Mouse (Mus musculus): ENCODE measurements at regions not wholly inside any gene's neighbourhood (a gene's known extent, or its start where the extent isn't known, plus 50 kb on each side); places are given as distances from the start of the nearest gene placed in this dataset.
"Not testable (repeated sequence)": the region's sequence is repeated elsewhere in the genome, so short reads cannot be mapped to it uniquely, and the experiment has no call there.

DNA sequence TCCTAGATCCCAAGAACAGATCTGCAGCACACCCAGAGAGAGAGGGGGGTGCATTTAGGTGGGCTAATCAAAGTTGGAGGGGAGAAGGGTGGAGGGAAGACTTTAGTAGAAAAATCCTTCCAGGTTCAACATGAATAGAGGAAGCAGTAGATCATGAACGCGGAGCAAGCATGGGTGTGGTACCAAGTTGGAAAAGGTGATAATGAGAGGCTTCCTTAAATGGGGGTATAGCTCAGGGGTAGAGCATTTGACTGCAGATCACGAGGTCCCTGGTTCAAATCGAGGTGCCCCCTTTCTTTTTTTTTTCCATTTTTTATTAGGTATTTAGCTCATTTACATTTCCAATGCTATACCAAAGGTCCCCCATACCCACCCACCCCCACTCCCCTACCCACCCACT, 54.0 kb upstream of the Krba1 start:
- DNase-seq (ENCODE audit: extremely low spot score in 1 of 2, low spot score in 2 of 2); intact Hi-C loops (cut with DNase I): not testable (repeated sequence)

DNA sequence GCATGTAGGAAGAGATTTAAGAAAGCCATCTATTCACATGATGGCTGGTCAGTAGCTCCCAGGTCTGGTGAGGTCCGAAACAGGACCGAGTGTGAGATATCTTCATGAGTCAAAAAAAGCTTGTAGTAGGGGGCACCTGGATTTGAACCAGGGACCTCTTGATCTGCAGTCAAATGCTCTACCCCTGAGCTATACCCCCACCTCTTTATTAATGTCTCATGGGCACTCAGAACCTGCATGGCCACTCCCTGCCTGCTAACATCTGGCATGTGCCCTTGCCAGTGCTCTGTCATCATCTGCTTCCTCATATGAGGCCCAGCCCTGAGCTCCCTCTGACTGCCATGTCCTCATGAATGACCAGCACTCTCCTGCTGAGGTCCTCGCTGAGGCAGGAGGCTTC, 58.4 kb upstream of the Krba1 start:
- intact Hi-C loops (cut with DNase I); DNase-seq (ENCODE audit: extremely low spot score in 1 of 2, low spot score in 2 of 2): not testable (repeated sequence)

DNA sequence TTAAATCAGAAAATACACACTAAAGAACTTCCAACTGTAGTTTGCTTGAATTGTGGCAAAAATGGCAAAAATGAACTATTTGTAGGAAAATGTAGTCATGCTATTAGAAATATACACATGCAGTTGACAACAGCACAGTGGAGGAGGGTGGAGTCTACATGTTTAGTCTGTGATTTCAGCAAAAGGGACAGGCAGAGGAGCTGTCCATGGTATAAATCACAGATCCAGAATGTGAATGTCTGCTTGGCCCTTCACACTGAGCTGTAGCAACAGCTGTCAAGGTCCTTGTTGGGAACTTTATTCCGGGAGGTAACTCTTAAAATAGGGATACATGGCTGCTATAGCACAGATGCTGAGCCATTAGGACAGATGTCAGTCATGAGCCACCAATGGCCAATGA, 107.4 kb upstream of the Krba1 start:
- DNase-seq (ENCODE audit: extremely low spot score in 1 of 2, low spot score in 2 of 2), result no peak
- intact Hi-C loops (cut with DNase I), result no loop called here

DNA sequence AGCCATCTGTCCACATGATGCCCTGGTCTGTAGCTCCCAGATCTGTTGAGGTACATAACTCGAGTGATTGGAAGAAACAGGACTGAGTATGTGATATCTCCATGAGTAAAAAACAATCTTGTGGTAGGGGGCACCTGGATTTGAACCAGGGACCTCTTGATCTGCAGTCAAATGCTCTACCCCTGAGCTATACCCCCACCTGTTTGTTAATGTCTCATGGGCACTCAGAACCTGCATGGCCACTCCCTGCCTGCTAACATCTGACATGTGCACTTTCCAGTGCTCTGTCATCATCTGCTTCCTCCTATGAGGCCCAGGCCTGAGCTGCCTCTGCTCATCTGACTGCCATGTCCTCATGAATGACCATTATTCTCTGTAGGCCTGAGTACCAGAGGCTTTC, 115.7 kb upstream of the Krba1 start:
- intact Hi-C loops (cut with DNase I); DNase-seq (ENCODE audit: extremely low spot score in 1 of 2, low spot score in 2 of 2): not testable (repeated sequence)

DNA sequence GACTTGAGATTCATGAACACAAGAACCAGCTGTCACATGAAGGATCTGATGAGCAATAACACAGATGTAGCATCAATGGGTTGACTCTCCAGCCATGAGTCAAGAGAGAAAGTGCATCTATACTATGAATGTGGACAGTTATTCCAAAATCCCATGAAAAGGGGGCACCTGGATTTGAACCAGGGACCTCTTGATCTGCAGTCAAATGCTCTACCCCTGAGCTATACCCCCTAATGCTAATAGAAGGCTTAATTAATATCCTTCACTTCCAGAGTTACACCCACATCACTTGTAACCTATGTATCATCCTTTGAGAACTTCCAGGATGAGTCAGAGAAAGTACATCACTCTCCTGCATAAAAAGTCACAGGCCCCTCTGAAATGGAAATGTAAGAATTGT, 133.8 kb upstream of the Krba1 start:
- intact Hi-C loops (cut with DNase I), result loop anchor here (1.0 kb wide), 1 partner anchor 10 kb away; no protein-coding TSS in a partner anchor
- not testable (repeated sequence) for DNase-seq (ENCODE audit: extremely low spot score in 1 of 2, low spot score in 2 of 2)

DNA sequence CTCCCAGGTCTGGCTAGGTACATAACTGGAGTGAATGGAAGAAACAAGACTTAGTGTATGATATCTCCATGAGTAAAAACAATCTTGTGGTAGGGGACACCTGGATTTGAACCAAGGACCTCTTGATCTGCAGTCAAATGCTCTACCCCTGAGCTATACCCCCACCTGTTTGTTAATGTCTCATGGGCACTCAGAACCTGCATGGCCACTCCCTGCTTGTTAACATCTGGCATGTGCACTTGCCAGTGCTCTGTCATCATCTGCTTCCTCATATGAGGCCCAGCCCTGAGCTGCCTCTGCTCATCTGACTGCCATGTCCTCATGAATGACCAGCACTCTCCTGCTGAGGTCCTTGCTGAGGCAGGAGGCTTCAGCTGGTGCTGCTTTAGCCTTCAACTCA, 142.4 kb upstream of the Krba1 start:
- intact Hi-C loops (cut with DNase I); DNase-seq (ENCODE audit: extremely low spot score in 1 of 2, low spot score in 2 of 2): not testable (repeated sequence)

DNA sequence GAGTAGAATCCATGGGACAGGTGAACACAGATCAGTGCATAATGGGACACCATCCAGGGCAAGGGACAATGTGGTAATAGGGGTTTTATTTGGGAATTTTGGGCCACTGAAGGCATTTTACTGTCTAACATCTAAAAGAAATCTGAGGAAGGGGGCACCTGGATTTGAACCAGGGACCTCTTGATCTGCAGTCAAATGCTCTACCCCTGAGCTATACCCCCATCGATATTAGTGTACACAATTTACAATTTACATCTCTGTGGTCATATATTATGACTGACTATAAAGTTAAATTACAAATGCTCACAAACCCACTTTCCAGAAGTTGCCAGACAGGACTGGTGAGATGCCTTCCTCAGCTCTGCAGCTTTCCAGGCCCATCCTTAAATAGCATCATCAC, 143.4 kb upstream of the Krba1 start:
- DNase-seq (ENCODE audit: extremely low spot score in 1 of 2, low spot score in 2 of 2), result no peak
- intact Hi-C loops (cut with DNase I), result no loop called here

DNA sequence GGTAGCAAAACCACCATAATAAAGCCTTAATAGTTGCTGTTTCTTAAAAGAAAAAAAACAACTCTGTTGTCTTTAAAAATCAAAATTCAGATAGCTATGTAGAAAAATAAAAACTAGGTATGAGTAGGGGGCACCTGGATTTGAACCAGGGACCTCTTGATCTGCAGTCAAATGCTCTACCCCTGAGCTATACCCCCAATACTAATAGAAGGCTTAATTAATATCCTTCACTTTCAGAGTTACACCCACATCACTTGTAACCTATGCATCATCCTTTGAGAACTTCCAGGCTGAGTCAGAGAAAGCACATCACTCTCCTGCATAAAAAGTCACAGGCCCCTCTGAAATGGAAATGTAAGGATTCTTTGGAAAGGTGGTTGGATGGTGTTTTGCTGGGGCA, 151.2 kb upstream of the Krba1 start:
- intact Hi-C loops (cut with DNase I); DNase-seq (ENCODE audit: extremely low spot score in 1 of 2, low spot score in 2 of 2): not testable (repeated sequence)

DNA sequence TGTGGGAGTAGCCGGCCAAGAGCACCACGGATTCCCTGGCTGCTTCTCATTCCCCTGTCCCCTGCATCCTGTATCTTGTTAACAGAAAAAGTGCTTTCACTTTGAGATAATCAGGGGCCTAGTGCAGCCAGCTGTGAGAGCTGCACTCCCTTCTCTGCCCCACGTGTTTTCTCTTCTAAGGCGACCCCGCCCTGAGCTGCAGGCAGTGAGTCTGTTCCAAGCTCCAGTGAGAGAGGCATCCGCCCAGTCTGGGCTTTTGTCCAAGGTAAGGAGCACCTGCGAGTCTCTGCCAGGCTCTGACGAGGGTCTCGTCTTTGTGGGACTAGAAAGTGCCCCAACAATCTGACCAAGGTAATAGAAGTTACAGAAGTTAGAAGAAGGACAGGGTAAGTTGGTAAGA, 141.0 kb upstream of the Zfp746 start:
- intact Hi-C loops (cut with DNase I), result no loop called here
- DNase-seq (ENCODE audit: extremely low spot score in 1 of 2, low spot score in 2 of 2), result peak in 1 of 2 experiments; percentile 32

DNA sequence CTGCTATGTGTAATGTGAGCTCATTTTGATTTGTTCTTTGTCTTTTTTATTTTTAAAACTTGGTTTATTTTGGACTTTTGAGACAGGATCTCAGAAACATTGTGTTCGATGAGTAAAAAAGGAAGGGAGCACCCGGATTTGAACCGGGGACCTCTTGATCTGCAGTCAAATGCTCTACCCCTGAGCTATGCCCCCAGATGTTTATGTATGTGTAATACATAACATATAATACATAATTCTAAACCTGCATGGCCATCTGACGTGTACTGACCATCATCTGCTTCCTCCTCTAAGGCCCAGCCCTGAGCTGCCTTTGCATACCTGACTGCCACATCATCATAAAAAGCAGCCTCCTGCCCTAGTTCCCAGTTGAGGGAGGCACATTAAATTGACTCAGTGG, 137.8 kb upstream of the Zfp746 start:
- no peak for DNase-seq (ENCODE audit: extremely low spot score in 1 of 2, low spot score in 2 of 2)
- intact Hi-C loops (cut with DNase I), result no loop called here

DNA sequence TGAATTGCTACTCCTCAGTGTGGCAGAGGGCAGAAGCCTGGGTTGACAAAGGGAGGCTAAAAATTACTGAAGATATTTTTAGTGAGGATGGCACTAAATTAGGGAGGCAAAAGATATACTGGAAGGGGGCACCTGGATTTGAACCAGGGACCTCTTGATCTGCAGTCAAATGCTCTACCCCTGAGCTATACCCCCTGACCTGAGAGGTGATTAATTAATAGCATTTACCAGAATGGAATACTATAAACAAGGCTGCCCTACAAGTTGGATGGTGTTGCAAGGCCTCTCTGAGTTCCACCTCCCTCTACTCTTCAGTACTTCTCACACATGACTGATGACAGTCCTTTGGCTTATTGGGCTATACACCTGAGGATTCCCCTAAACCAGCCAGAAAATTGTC, 136.6 kb upstream of the Zfp746 start:
- intact Hi-C loops (cut with DNase I), result no loop called here
- DNase-seq (ENCODE audit: extremely low spot score in 1 of 2, low spot score in 2 of 2), result no peak

DNA sequence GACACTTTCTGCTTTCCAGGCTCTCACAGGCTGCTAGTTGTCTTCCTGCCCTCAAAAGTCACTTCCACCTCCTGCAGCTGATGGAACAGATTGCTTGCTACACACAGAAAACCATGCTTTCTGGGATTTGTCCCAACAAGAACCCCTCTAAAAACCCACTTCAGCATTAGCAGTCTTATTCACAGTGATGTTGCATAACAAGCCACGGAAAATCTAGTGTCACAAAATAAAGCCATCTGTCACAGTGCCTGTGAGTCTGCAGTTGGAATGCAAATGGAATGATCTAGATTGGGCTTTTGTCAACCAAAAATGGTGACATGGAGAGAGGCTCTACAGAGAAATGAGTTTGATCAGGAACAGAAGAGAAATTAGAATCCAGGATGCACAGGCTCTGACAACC, 135.4 kb upstream of the Zfp746 start:
- peak in 1 of 2 experiments; percentile 64 for DNase-seq (ENCODE audit: extremely low spot score in 1 of 2, low spot score in 2 of 2)
- intact Hi-C loops (cut with DNase I), result not testable (repeated sequence)

DNA sequence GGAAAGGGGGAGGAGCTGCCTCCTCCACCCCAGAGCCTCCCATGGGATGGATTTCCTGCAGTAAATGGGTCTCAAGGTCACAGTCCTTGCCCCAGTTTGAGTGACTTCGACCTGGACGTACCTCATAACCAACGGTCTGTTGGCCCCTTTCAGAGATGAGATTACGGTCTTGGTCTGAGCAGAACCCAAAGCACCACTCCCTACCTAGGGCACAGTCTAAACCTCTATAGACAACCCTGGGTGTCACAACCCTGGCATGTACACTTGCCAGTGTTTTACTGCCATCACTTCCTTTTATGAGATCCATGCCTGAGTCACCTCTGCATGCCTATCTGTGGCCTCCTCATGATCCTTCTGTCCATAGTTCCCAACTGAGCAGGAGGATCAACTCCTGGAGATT, 128.8 kb upstream of the Zfp746 start:
- no peak for DNase-seq (ENCODE audit: extremely low spot score in 1 of 2, low spot score in 2 of 2)

DNA sequence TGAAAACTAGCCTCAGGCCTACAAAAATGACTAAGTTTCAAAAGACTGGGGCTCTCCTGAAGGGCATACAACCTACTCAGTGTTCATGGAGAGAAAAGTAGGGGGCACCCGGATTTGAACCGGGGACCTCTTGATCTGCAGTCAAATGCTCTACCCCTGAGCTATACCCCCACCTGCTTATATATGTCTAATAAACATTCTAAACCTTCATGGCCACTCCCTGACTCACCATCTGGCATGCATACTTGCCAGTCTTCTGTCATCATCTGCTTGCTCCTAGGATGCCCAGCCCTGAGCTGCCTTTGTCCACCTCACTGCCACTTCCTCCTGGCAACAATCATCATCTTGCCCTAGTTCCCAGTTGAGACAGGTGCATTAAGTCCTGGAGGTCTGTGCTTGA, 123.3 kb upstream of the Zfp746 start:
- intact Hi-C loops (cut with DNase I), result no loop called here

More for the DNA sequence above, 128.8 kb upstream of the Zfp746 start:
- intact Hi-C loops (cut with DNase I), result no loop called here

DNA sequence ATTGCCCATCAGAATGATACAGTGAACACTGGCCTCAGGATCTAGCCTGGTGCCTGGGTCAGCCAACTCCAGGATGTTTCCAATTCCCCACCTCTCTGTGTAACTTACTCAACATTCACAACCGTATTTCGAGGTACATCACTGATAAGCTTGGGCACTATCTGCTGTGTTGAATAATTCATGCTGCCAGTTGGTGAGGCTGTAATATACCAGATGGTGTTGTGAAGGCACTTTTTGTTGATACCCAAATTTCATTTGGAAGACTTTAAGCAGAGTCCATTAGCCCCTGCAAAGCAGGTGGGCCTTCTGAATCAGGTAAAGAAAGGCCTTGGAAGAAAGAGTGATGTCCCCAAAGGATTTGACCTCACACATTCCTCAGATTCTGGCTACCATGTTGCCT, 122.7 kb upstream of the Zfp746 start:
- intact Hi-C loops (cut with DNase I), result no loop called here
- no peak for DNase-seq (ENCODE audit: extremely low spot score in 1 of 2, low spot score in 2 of 2)

More for the DNA sequence above, 123.3 kb upstream of the Zfp746 start:
- no peak for DNase-seq (ENCODE audit: extremely low spot score in 1 of 2, low spot score in 2 of 2)

DNA sequence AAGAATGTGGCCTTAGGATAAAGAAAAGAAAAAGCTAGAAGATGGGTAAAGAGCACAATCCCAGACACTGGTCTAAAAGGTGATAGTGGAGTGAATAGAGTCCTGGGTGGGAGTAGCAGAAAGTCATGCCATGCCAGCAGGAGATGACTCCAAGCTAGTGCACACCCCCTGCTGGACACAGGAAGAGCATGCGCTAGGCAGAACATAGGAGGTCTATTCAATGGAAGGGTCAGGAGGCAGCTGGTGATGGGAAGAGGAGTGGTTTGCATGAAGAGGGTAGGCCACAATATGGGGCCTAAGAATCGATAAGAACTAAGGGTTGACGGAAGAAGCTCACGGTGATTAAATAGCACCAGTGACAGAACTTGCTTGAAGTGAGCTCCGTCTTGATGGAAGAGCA, 119.3 kb upstream of the Zfp746 start:
- DNase-seq (ENCODE audit: extremely low spot score in 1 of 2, low spot score in 2 of 2), result no peak
- intact Hi-C loops (cut with DNase I), result no loop called here

DNA sequence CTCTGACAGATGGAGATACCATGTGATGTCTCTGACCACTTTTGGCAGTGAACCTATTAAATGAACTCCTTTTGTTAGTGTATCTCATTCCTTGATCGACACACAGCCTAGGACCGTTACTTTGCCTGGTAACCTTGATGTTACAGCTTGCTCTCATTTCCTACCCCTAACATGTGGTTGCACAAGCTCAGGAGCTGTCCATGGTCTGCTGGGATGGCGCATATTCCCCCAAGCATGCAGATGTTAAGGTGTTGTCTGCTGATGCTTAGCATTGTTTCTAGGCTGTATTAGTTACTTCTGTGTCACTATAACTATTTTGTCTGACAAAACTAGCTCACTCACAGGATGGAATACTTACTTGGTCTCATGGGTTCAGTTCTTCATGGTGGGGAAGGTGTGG, 113.6 kb upstream of the Zfp746 start:
- intact Hi-C loops (cut with DNase I), result no loop called here
- DNase-seq (ENCODE audit: extremely low spot score in 1 of 2, low spot score in 2 of 2), result no peak

DNA sequence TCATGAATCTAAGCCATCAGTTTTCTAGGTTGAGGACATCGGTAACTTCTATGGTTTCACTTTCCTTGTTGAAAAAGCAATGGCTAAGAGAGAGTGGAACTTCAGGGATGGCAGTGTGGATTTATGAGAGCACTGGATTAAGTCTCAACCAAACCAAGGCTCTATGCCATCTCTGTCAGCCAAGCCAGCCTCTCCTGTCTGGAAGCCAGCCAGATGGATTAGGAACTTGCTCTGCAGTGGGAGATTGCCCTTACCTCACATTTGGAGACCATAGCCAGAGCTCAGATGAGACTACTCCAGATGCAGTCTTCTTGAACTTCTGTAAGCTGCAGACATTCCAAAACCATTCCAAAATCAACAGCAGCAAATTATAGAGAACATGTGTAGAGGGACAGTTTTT, 112.4 kb upstream of the Zfp746 start:
- intact Hi-C loops (cut with DNase I), result no loop called here

DNA sequence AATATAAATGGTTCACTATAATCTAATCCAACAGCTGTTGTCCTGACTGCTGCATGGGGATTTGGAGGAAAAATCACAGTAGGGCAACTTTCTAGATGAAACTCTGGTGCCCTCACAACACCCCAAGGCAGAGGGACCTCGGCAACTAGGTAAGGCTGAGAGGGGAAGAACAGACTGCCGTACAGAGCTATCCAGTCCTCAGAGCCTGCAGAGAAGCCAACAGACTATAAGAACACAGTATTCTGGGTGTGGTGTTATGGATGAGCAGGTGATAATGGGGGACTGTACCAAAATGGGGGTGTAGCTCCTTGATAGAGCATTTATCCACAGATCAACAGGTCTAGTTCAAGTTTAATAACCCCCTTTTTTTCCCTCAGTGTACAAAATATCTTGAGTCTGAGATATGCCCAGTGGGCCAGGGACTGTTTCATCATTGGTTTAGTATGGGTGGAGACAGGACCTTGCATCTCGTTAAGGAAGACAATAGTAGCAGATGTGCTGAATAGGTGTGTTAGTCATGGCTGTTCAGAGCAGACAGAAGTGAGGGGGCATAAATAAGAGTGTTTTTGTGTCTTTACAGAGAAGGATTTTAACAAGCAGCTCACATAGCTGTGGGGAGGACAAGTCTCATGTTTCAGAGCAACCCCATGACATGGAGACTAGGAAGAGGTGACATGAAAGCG, 111.4 kb upstream of the Zfp746 start:
- intact Hi-C loops (cut with DNase I), result no loop called here
- no peak for DNase-seq (ENCODE audit: extremely low spot score in 1 of 2, low spot score in 2 of 2)

More for the DNA sequence above, 112.4 kb upstream of the Zfp746 start:
- DNase-seq (ENCODE audit: extremely low spot score in 1 of 2, low spot score in 2 of 2), result no peak

DNA sequence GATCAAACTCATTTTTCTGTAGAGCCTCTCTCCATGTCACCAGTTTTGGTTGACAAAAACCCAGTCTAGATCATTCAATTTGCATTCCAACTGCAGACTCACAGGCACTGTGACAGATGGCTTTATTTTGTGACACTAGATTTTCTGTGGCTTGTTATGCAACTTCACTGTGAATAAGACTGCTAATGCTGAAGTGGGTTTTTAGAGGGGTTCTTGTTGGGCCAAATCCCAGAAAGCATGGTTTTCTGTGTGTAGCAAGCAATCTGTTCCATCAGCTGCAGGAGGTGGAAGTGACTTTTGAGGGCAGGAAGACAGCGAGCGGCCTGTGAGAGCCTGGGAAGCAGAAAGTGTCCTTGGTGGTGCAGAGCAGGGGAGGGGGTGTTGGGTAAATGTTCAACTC, 102.0 kb upstream of the Zfp746 start:
- DNase-seq (ENCODE audit: extremely low spot score in 1 of 2, low spot score in 2 of 2), result peak in 1 of 2 experiments; percentile 14
- intact Hi-C loops (cut with DNase I), result loop anchor here (10.0 kb wide), 1 partner anchor 316 kb away; no protein-coding TSS in a partner anchor

DNA sequence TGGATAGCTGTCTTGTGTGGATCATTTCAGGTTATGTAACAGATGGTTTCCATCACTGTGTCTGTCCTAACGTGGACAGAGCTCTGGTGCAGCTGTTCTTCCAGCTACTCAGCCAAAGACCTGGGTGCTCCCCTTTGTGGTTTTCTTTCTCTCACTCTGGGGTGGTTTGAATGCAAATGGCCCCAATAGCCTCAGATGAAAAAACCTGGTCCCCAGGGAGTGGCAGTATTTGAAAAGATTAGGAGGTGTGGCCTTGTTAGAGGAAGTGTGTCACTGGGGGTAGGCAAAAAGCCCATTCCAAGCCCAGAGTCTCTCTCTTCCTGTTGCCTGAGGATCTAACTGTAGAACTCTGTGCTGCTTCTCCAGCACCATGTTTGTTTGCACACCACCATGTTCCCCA, 98.9 kb upstream of the Zfp746 start:
- intact Hi-C loops (cut with DNase I), result loop anchor here (10.0 kb wide), 1 partner anchor 319 kb away; no protein-coding TSS in a partner anchor
- DNase-seq (ENCODE audit: extremely low spot score in 1 of 2, low spot score in 2 of 2), result no peak

Measured in left cerebral cortex, postnatal 10 days (tissue).